Mouse (Mus musculus) forebrain, embryonic 12.5 days (tissue): Measurements from ENCODE around the gene Apopt1. TPM values are rescaled to one million over a fixed set of nuclear protein-coding genes. Genes with fewer than 3 reads are reported as not detected.

Experiments used
- ATAC-seq: fragments of 200-750 bp; cut with Nextera tagmentation; 2 replicates; pipeline ENCODE4 v1.8.0; 2017; ENCODE audit warnings: moderate TSS enrichment; ENCODE audit not compliant: low FRiP score
- H3K27ac ChIP-seq: fragments of 300-500 bp; sonication (generic); 2 replicates; pipeline ENCODE4 v1.5.1; 2016; ENCODE audit warnings: mild to moderate bottlenecking
- H3K27me3 ChIP-seq: fragments of 300-500 bp; sonication (generic); 2 replicates; pipeline ENCODE4 v1.6.1; 2016; ENCODE audit warnings: mild to moderate bottlenecking
- H3K36me3 ChIP-seq: fragments of 300-500 bp; sonication (generic); replicated peaks from 2 replicates; pipeline ENCODE4 v1.6.1; 2016; ENCODE audit warnings: mild to moderate bottlenecking
- H3K4me1 ChIP-seq: fragments of 300-500 bp; sonication (generic); 2 replicates; pipeline ENCODE4 v1.6.1; 2016
- H3K4me2 ChIP-seq: fragments of 300-500 bp; sonication (generic); 2 replicates; pipeline ENCODE4 v1.6.1; 2016; ENCODE audit warnings: mild to moderate bottlenecking, moderate library complexity
- H3K4me3 ChIP-seq: fragments of 300-500 bp; sonication (generic); replicated peaks from 2 replicates; pipeline ENCODE4 v1.5.1; 2016; ENCODE audit warnings: mild to moderate bottlenecking
- H3K9ac ChIP-seq: fragments of 300-500 bp; sonication (generic); 2 replicates; pipeline ENCODE4 v1.6.1; 2016; ENCODE audit warnings: mild to moderate bottlenecking
- H3K9me3 ChIP-seq: fragments of 300-500 bp; sonication (generic); 2 replicates; pipeline ENCODE4 v1.6.1; 2016
- WGBS: fragments of 180-500 bp; shearing (Covaris S2); methylation state at CpG from one replicate; pipeline ENCODE4 v1.1.7; 2016; 5-methylcytosine and 5-hydroxymethylcytosine counted together
- polyA plus RNA-seq: library from polyadenylated mRNA; unstranded; fragments of >200 nt; fragmentation: Nextera tagmentation; extraction: Ambion mirVana; gene quantifications from 2 replicates; pipeline ENCODE4 v1.2.1, GENCODE M21; 2016

Apopt1 gene
- polyA plus RNA-seq, 1 experiment from 2014 or later: 56.0 TPM

- H3K36me3 ChIP-seq: peaks cover 24% of the 10 kb centered on the region
- H3K9ac ChIP-seq: peak within 1 kb of the TSS; percentile 98
- peaks cover 35% of the 10 kb centered on the region for H3K4me1 ChIP-seq
- H3K27me3 ChIP-seq: peaks cover 19% of the 10 kb centered on the region; the same call in 1 of the 2 replicates
- H3K4me2 ChIP-seq: peak within 1 kb of the TSS; percentile 97
- ATAC-seq: peak; percentile 86
- H3K27ac ChIP-seq: peak within 1 kb of the TSS; percentile 92
- H3K9me3 ChIP-seq: no peaks in the 10 kb centered on the region
- peak within 1 kb of the TSS; percentile 95 for H3K4me3 ChIP-seq
- WGBS: under 1% methylated on average over 31 of the region's 31 CpGs
Observed at GRCm38 (mm10) chr12:111672176-111672575, 40.9 kb upstream of the Apopt1 start, which contains the start of gene Ckb. Gene Ckb (minus strand): TSS chr12:111672338.

- no peaks in the 10 kb centered on the region for H3K9me3 ChIP-seq
- H3K4me1 ChIP-seq: peaks cover 39% of the 10 kb centered on the region
- no peak for ATAC-seq
- H3K27ac ChIP-seq: peak overlapping the region; percentile 92
- H3K9ac ChIP-seq: peak overlapping the region; percentile 98
- peak overlapping the region; percentile 95 for H3K4me3 ChIP-seq
- 9% methylated on average over 12 of the region's 12 CpGs for WGBS
- H3K36me3 ChIP-seq: peaks cover 20% of the 10 kb centered on the region
- peak overlapping the region; percentile 97 for H3K4me2 ChIP-seq
- H3K27me3 ChIP-seq: peaks cover 19% of the 10 kb centered on the region; the same call in 1 of the 2 replicates
Observed at GRCm38 (mm10) chr12:111672581-111672980, 40.5 kb upstream of the Apopt1 start.

GRCm38 (mm10) chr12:111674850-111675486, 38.1 kb upstream of the Apopt1 start:
- Histone ChIP-seq H3K4me1 (peaks cover 39% of the 10 kb centered on the region), H3K9me3 (no peaks in the 10 kb centered on the region), H3K4me2 (no peak overlapping the region), H3K27me3 (peaks cover 19% of the 10 kb centered on the region; the same call in 1 of the 2 replicates), H3K9ac (no peak overlapping the region), H3K4me3 (no peak overlapping the region), H3K27ac (no peak overlapping the region), H3K36me3 (peaks cover 10% of the 10 kb centered on the region)
- 69% methylated on average over 2 of the region's 2 CpGs for WGBS
- no peak for ATAC-seq

- WGBS: 86% methylated on average over 6 of the region's 6 CpGs
- peaks cover 9% of the 10 kb centered on the region for H3K36me3 ChIP-seq
- H3K9me3 ChIP-seq: no peaks in the 10 kb centered on the region
- no peak overlapping the region for H3K27ac ChIP-seq
- no peak overlapping the region for H3K4me2 ChIP-seq
- ATAC-seq: no peak
- no peak overlapping the region for H3K9ac ChIP-seq
- H3K4me3 ChIP-seq: no peak overlapping the region
- peaks cover 19% of the 10 kb centered on the region; the same call in 1 of the 2 replicates for H3K27me3 ChIP-seq
- peaks cover 32% of the 10 kb centered on the region for H3K4me1 ChIP-seq
Observed at GRCm38 (mm10) chr12:111675797-111676580, 37.1 kb upstream of the Apopt1 start.

GRCm38 (mm10) chr12:111677421-111677820, 35.6 kb upstream of the Apopt1 start:
- Histone ChIP-seq H3K27me3 (peaks cover 19% of the 10 kb centered on the region; the same call in 1 of the 2 replicates), H3K4me1 (peaks cover 32% of the 10 kb centered on the region), H3K4me3 (peak overlapping the region; percentile 84), H3K9ac (peak overlapping the region; percentile 77), H3K4me2 (peak overlapping the region; percentile 98), H3K36me3 (peaks cover 23% of the 10 kb centered on the region), H3K9me3 (no peaks in the 10 kb centered on the region), H3K27ac (peak overlapping the region; percentile 95)
- ATAC-seq: no peak; the same call in 1 of the 2 replicates
- WGBS: 17% methylated on average over 5 of the region's 5 CpGs

- Histone ChIP-seq H3K4me2 (peak within 1 kb of the TSS; percentile 98), H3K9ac (peak within 1 kb of the TSS; percentile 77), H3K27me3 (peaks cover 16% of the 10 kb centered on the region; the same call in 1 of the 2 replicates), H3K4me1 (peaks cover 26% of the 10 kb centered on the region), H3K4me3 (peak within 1 kb of the TSS; percentile 84), H3K9me3 (no peaks in the 10 kb centered on the region), H3K27ac (peak within 1 kb of the TSS; percentile 95), H3K36me3 (peaks cover 30% of the 10 kb centered on the region)
- peak; percentile 92 for ATAC-seq
- under 1% methylated on average over 51 of the region's 51 CpGs for WGBS
Observed at GRCm38 (mm10) chr12:111677882-111678669, 35.0 kb upstream of the Apopt1 start, which contains the start of gene Trmt61a. Gene Trmt61a (plus strand): TSS chr12:111678105.

GRCm38 (mm10) chr12:111678670-111678933, 34.5 kb upstream of the Apopt1 start:
- no peak for ATAC-seq
- Histone ChIP-seq H3K9me3 (no peaks in the 10 kb centered on the region), H3K4me1 (peaks cover 24% of the 10 kb centered on the region)

GRCm38 (mm10) chr12:111678997-111679396, 34.1 kb upstream of the Apopt1 start:
- Histone ChIP-seq H3K4me3 (peak overlapping the region; percentile 84), H3K27ac (no peak overlapping the region; the same call in 1 of the 2 replicates), H3K4me1 (peaks cover 24% of the 10 kb centered on the region), H3K9me3 (no peaks in the 10 kb centered on the region), H3K4me2 (peak overlapping the region; percentile 98), H3K27me3 (peaks cover 9% of the 10 kb centered on the region; the same call in 1 of the 2 replicates), H3K9ac (peak overlapping the region; percentile 77), H3K36me3 (peaks cover 38% of the 10 kb centered on the region)
- 56% methylated on average over 7 of the region's 7 CpGs for WGBS
- ATAC-seq: no peak

More at GRCm38 (mm10) chr12:111678670-111678933, 34.5 kb upstream of the Apopt1 start:
- H3K27me3 ChIP-seq: peaks cover 13% of the 10 kb centered on the region; the same call in 1 of the 2 replicates
- no peak overlapping the region; the same call in 1 of the 2 replicates for H3K27ac ChIP-seq
- peak overlapping the region; percentile 84 for H3K4me3 ChIP-seq
- 9% methylated on average over 13 of the region's 13 CpGs for WGBS
- peaks cover 34% of the 10 kb centered on the region for H3K36me3 ChIP-seq
- H3K9ac ChIP-seq: peak overlapping the region; percentile 77
- H3K4me2 ChIP-seq: peak overlapping the region; percentile 98

GRCm38 (mm10) chr12:111680661-111681060, 32.4 kb upstream of the Apopt1 start:
- 92% methylated on average over 13 of the region's 13 CpGs for WGBS
- Histone ChIP-seq H3K4me1 (peaks cover 24% of the 10 kb centered on the region), H3K9me3 (no peaks in the 10 kb centered on the region), H3K27me3 (peaks cover under 1% of the 10 kb centered on the region; the same call in 1 of the 2 replicates), H3K4me3 (no peak overlapping the region), H3K27ac (no peak overlapping the region), H3K4me2 (no peak overlapping the region), H3K9ac (0 out of 2 replicates have a peak overlapping the region, but pooled peaks have one; percentile 25), H3K36me3 (peaks cover 42% of the 10 kb centered on the region)
- ATAC-seq: no peak

- H3K4me1 ChIP-seq: peaks cover 25% of the 10 kb centered on the region
Observed at GRCm38 (mm10) chr12:111681305-111681704, 31.8 kb upstream of the Apopt1 start.

GRCm38 (mm10) chr12:111682003-111682402, 31.1 kb upstream of the Apopt1 start:
- WGBS: 86% methylated on average over 5 of the region's 5 CpGs

More at GRCm38 (mm10) chr12:111681305-111681704, 31.8 kb upstream of the Apopt1 start:
- WGBS: 89% methylated on average over 8 of the region's 8 CpGs
- H3K9ac ChIP-seq: no peak overlapping the region
- H3K27me3 ChIP-seq: no peaks in the 10 kb centered on the region
- H3K27ac ChIP-seq: 0 out of 2 replicates have a peak overlapping the region, but pooled peaks have one; percentile 9
- ATAC-seq: no peak
- H3K9me3 ChIP-seq: no peaks in the 10 kb centered on the region
- peaks cover 42% of the 10 kb centered on the region for H3K36me3 ChIP-seq
- no peak overlapping the region for H3K4me3 ChIP-seq
- no peak overlapping the region for H3K4me2 ChIP-seq

More at GRCm38 (mm10) chr12:111682003-111682402, 31.1 kb upstream of the Apopt1 start:
- Histone ChIP-seq H3K9me3 (no peaks in the 10 kb centered on the region), H3K4me2 (no peak overlapping the region), H3K27ac (0 out of 2 replicates have a peak overlapping the region, but pooled peaks have one; percentile 13), H3K4me3 (no peak overlapping the region), H3K27me3 (no peaks in the 10 kb centered on the region), H3K9ac (no peak overlapping the region), H3K36me3 (peaks cover 42% of the 10 kb centered on the region), H3K4me1 (peaks cover 31% of the 10 kb centered on the region)
- no peak for ATAC-seq
